Mouse (Mus musculus) stomach, embryonic 16.5 days (tissue): Measurements from ENCODE around the gene Rasa1. TPM values are rescaled to one million over a fixed set of nuclear protein-coding genes. Genes with fewer than 3 reads are reported as not detected.
A peak's percentile ranks its signal among the peaks of the same experiment; 100 is the strongest.

ENCODE experiments used
- ATAC-seq: fragments of 200-750 bp; cut with Nextera tagmentation; 2 replicates; pipeline ENCODE4 v1.8.0; 2017; ENCODE audit warnings: moderate number of reproducible peaks, moderate TSS enrichment; ENCODE audit not compliant: insufficient read depth, low FRiP score
- H3K27ac ChIP-seq: fragments of 300-500 bp; sonication (generic); 2 replicates; pipeline ENCODE4 v1.5.1; 2014; ENCODE audit warnings: low read length
- H3K27me3 ChIP-seq: fragments of 300-500 bp; sonication (generic); 2 replicates; pipeline ENCODE4 v1.6.1; 2014; ENCODE audit warnings: low read length, control low read depth, mixed read lengths; ENCODE audit not compliant: control insufficient read depth, insufficient read depth
- H3K36me3 ChIP-seq: fragments of 300-500 bp; sonication (generic); 2 replicates; pipeline ENCODE4 v1.6.1; 2014; ENCODE audit warnings: low read length; ENCODE audit not compliant: control insufficient read depth, insufficient read depth
- H3K4me1 ChIP-seq: fragments of 300-500 bp; sonication (generic); 2 replicates; pipeline ENCODE4 v1.6.1; 2014; ENCODE audit warnings: low read length, control low read depth, mixed read lengths; ENCODE audit not compliant: control insufficient read depth, insufficient read depth
- H3K4me2 ChIP-seq: fragments of 300-500 bp; sonication (generic); 2 replicates; pipeline ENCODE4 v1.6.1; 2014; ENCODE audit warnings: low read depth, low read length, mixed read lengths
- H3K4me3 ChIP-seq: fragments of 300-500 bp; sonication (generic); replicated peaks from 2 replicates; pipeline ENCODE4 v1.5.1; 2014; ENCODE audit warnings: mild to moderate bottlenecking, low read length
- H3K9ac ChIP-seq: fragments of 300-500 bp; sonication (generic); 2 replicates; pipeline ENCODE4 v1.6.1; 2014; ENCODE audit warnings: low read length
- H3K9me3 ChIP-seq: fragments of 300-500 bp; sonication (generic); replicated peaks from 2 replicates; pipeline ENCODE4 v1.6.1; 2016; ENCODE audit warnings: low read length, control low read depth; ENCODE audit not compliant: control insufficient read depth
- WGBS: fragments of 180-500 bp; shearing (Covaris S2); extraction: QIAGEN DNeasy Blood & Tissue Kit; methylation state at CpG from one replicate; pipeline ENCODE4 v1.1.7; 2014; 5-methylcytosine and 5-hydroxymethylcytosine counted together
- polyA plus RNA-seq: library from polyadenylated mRNA; unstranded; fragments of >200 nt; fragmentation: Nextera tagmentation; extraction: Ambion mirVana; gene quantifications from 2 replicates; pipeline ENCODE4 v1.2.1, GENCODE M21; 2015

The Rasa1 gene
- polyA plus RNA-seq, 1 experiment from 2014 or later: 30.3 TPM

DNA sequence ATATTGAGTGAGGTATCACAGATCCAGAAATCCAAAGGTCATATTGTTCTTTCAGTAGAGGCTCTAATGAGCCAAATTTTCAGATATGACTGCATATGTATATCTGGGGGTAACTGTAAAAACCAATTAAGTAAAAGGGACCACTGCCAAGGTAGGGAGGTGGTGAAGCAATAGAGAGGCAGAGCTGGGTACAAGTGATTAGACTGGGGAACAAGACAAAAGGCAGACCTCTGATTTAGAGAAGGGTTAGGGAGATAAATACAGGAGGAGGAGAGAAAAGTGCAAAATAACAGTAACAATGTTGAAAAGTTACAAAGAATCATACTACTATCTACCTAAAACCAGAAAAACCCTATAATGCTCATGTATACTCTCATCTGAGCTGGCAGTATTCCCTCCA, 10.0 kb downstream of the Rasa1 start:
- Histone ChIP-seq H3K27ac (no peak overlapping the region), H3K4me1 (no peaks in the 10 kb centered on the region), H3K4me3 (no peak overlapping the region), H3K27me3 (no peaks in the 10 kb centered on the region), H3K9ac (no peak overlapping the region), H3K36me3 (no peaks in the 10 kb centered on the region), H3K9me3 (no peaks in the 10 kb centered on the region), H3K4me2 (no peak overlapping the region)
- ATAC-seq: no peak

DNA sequence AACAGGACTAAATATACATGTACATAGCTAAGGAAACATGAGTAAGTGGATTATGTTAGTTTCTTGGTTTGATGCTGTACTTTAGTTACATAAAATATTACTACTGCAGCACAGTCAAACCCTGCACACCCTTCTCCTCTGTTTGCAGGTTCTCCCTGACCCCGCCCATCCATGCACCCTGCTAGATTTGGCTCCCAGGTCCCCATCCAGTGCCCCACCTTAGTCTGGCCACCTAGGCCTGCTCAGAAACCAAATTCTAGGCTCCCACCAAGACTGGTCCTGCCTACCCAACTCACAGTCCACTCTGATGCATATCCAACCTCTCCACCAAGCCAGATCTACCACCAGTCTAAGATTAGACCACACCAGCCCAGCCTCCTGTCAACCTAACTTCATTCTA, 14.4 kb downstream of the Rasa1 start:
- Histone ChIP-seq H3K27me3 (no peaks in the 10 kb centered on the region), H3K4me3 (no peak overlapping the region), H3K27ac (no peak overlapping the region), H3K36me3 (no peaks in the 10 kb centered on the region), H3K4me2 (no peak overlapping the region), H3K9ac (no peak overlapping the region), H3K9me3 (no peaks in the 10 kb centered on the region), H3K4me1 (no peaks in the 10 kb centered on the region)
- ATAC-seq: no peak
- 96% methylated on average over 1 of the region's 1 CpGs for WGBS

DNA sequence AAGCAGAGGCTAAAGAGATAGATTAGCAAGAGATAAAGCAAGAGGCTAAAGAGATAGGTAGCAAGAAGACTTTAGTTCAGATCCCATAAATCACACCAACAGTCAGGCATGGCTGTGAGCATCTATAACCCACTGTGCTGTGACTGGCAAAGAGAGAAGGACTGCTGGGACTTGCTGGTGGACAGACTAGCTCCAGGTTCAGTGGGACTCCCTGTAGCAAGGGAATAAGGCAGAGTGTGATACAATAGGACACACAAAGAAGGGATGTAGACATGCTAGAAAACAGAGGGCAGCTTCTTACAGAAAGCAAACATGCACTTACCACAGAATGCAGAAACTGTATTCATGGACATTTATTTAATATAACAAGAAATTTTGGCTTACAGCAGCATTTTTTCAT, 15.1 kb downstream of the Rasa1 start:
- no peak for ATAC-seq
- no peaks in the 10 kb centered on the region for H3K4me1 ChIP-seq
- no peak overlapping the region for H3K4me2 ChIP-seq
- H3K4me3 ChIP-seq: no peak overlapping the region
- H3K9ac ChIP-seq: no peak overlapping the region
- no peaks in the 10 kb centered on the region for H3K9me3 ChIP-seq
- H3K27ac ChIP-seq: no peak overlapping the region
- no peaks in the 10 kb centered on the region for H3K27me3 ChIP-seq
- no peaks in the 10 kb centered on the region for H3K36me3 ChIP-seq

DNA sequence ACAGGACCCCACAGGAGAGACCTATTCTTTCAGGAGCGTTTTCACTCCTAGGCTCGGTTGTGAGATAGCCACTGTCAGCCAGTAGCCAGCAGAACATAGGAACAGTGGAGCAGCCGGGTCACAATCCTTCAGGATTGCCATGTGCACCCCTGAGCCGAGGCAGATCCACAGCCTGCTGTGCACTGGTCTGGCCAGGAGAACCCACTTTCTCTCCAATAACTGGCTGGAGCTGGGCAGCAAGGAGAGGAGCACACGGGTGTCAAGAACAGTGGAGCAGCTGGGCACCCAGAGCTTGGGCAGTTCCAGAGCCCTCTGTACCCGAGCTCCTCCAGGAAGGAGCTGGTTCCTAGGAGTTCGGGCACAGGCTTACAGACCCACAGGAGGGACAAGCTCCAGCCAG, 50.2 kb downstream of the Rasa1 start:
- no peak for ATAC-seq
- Histone ChIP-seq H3K9ac (no peak overlapping the region), H3K4me3 (no peak overlapping the region), H3K36me3 (no peaks in the 10 kb centered on the region), H3K27ac (no peak overlapping the region), H3K9me3 (no peaks in the 10 kb centered on the region), H3K4me2 (no peak overlapping the region), H3K4me1 (no peaks in the 10 kb centered on the region), H3K27me3 (no peaks in the 10 kb centered on the region)
- WGBS: 85% methylated on average over 7 of the region's 7 CpGs

DNA sequence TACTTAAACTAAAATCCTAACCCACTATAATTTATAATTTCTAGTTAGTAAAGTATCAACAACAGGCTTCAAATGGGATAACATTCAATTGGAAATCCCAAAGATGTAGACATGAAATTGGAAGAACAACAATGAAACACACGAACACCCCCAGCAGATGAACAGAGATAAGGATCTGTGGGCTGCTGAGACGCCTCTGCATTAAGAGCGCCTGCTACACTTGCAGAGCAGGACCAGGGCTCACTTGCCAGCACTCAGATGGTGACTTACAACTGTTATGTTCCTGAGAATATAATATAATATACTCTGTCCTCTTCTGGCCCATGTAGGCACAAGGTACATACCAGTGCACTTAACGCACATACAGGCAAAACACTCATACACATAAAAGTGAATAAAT, 70.3 kb downstream of the Rasa1 start:
- no peak overlapping the region for H3K4me3 ChIP-seq
- no peak overlapping the region for H3K27ac ChIP-seq
- no peak for ATAC-seq
- H3K4me2 ChIP-seq: no peak overlapping the region
- no peaks in the 10 kb centered on the region for H3K9me3 ChIP-seq
- H3K36me3 ChIP-seq: 0 out of 2 replicates have a peak, but pooled peaks cover 4% of the 10 kb centered on the region
- no peaks in the 10 kb centered on the region for H3K27me3 ChIP-seq
- H3K9ac ChIP-seq: no peak overlapping the region
- H3K4me1 ChIP-seq: no peaks in the 10 kb centered on the region
- WGBS: 85% methylated on average over 4 of the region's 4 CpGs

DNA sequence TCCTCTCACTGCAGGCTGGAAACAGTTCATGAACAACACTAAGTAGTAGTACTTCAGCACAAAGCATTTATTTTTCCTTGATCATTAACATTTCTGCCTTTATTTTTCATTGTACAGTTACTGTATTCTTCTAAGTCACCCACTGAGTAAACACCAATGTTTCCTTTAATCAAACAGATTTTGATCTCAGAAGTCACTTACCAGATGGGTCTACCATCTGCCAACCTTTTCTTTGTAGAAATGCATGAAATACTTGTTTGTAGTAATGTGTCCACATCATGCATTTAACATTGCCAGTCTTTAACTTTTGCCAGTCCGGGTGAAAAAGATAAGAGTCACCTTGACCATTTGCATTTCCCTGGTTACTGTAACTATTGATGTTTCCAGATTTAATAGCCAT, 78.6 kb downstream of the Rasa1 start:
- no peak overlapping the region for H3K4me3 ChIP-seq
- no peaks in the 10 kb centered on the region for H3K27me3 ChIP-seq
- H3K9me3 ChIP-seq: no peaks in the 10 kb centered on the region
- H3K4me2 ChIP-seq: no peak overlapping the region
- H3K9ac ChIP-seq: no peak overlapping the region
- WGBS: 70% methylated on average over 1 of the region's 1 CpGs
- peaks cover 9% of the 10 kb centered on the region; the same call in 1 of the 2 replicates for H3K36me3 ChIP-seq
- H3K27ac ChIP-seq: no peak overlapping the region
- H3K4me1 ChIP-seq: no peaks in the 10 kb centered on the region
- no peak for ATAC-seq

DNA sequence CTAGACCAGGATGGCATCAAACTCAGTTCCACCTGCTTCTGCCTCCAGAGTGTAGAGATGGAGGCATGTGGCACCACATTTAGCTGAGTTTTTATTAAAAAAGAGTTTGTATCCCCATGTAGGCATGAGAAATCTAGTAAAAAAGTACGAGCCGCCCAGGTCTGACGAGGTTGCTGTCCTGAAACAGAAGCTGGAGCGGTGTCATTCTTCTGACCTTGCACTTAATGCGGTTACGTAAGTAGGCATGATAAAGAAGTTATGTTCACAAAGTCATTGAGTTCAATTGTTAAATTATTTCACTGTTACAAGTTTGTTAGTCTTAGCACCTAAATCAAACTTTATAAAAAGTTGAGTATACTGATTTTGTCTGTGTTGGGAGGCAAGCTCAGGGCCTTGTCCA, 80.3 kb downstream of the Rasa1 start:
- no peaks in the 10 kb centered on the region for H3K27me3 ChIP-seq
- ATAC-seq: no peak
- H3K4me1 ChIP-seq: no peaks in the 10 kb centered on the region
- H3K9me3 ChIP-seq: no peaks in the 10 kb centered on the region
- H3K27ac ChIP-seq: no peak overlapping the region
- no peak overlapping the region for H3K9ac ChIP-seq
- H3K4me2 ChIP-seq: no peak overlapping the region
- H3K36me3 ChIP-seq: peaks cover 8% of the 10 kb centered on the region; the same call in 1 of the 2 replicates
- no peak overlapping the region for H3K4me3 ChIP-seq
- WGBS: 93% methylated on average over 6 of the region's 6 CpGs

DNA sequence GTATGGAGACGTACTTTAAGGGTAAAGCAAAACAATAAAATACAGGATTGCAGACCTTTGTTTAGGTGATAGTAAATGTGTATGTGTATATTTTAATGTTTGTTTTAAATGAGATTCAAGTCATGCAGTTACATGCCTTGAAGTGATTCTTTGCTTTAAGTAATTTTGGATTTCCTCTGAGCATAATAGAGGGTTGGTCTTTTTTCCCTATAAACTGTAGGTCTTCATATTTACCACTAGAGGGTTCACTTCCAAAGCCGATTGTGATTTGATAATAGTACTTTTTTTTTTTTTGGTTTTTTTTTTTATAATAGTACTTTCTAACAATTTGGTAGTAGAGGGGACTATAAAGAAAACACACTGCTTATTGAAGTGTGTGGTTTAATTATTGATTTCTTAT, 81.4 kb downstream of the Rasa1 start:
- Histone ChIP-seq H3K4me2 (no peak overlapping the region), H3K27me3 (no peaks in the 10 kb centered on the region), H3K27ac (no peak overlapping the region), H3K9me3 (no peaks in the 10 kb centered on the region), H3K4me1 (no peaks in the 10 kb centered on the region), H3K9ac (no peak overlapping the region), H3K4me3 (no peak overlapping the region), H3K36me3 (peaks cover 6% of the 10 kb centered on the region; the same call in 1 of the 2 replicates)
- no peak for ATAC-seq
- WGBS: 70% methylated on average over 2 of the region's 2 CpGs

DNA sequence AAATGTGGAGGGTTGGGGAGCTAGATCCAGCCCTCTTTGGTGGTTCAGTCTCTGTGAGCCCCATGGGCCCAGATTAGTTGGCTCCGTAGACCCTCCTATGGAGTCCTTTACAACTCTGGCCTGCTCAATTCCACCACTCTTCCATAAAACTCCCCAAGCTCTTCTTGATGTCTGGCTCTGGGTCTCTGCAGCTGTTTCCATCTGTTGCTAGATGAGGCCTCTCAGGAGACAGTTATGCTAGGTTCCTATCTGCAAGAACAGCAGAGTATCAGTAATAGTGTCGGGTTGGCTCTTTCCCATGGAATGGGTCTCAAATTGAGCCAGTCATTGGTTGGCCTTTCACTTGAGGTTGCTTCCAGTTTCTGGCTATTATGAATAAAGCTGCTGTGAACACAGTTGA, 97.7 kb downstream of the Rasa1 start:
- H3K4me3 ChIP-seq: no peak overlapping the region

DNA sequence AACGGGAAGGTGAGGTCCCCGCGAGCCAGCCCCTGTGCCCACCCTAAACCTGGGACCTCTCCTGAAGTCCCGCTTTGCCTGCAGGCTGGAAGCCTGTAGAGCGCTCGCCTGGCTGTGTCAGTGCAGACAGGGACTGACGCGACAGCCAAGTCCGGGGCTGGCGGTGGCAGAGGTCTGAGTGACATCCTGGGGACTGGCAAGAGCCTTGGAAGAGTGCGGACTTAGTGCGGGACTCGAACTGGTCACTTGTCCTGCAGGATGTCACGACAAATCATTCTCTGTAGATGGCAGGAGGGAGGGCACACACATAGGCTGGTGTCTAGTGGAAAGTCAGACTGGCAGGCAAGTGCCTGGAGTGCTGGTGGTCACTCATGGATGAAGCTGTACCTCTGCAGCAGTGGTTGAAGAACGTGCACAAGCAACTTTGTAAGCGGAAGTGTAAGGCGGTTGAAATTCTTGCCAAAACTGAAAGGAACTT, 99.2 kb downstream of the Rasa1 start:
- ATAC-seq: peak; percentile 65
- H3K27ac ChIP-seq: peak overlapping the region; percentile 68

More for the DNA sequence above, 97.7 kb downstream of the Rasa1 start:
- 93% methylated on average over 2 of the region's 2 CpGs for WGBS
- H3K27me3 ChIP-seq: no peaks in the 10 kb centered on the region
- no peaks in the 10 kb centered on the region for H3K4me1 ChIP-seq
- H3K4me2 ChIP-seq: no peak overlapping the region
- H3K9ac ChIP-seq: no peak overlapping the region
- ATAC-seq: no peak
- H3K27ac ChIP-seq: no peak overlapping the region
- peaks cover 12% of the 10 kb centered on the region for H3K36me3 ChIP-seq
- no peaks in the 10 kb centered on the region for H3K9me3 ChIP-seq

More for the DNA sequence above, 99.2 kb downstream of the Rasa1 start:
- WGBS: 2% methylated on average over 17 of the region's 17 CpGs
- Histone ChIP-seq H3K36me3 (peaks cover 12% of the 10 kb centered on the region), H3K4me3 (peak overlapping the region; percentile 80), H3K9me3 (no peaks in the 10 kb centered on the region), H3K4me1 (no peaks in the 10 kb centered on the region), H3K27me3 (no peaks in the 10 kb centered on the region), H3K4me2 (peak overlapping the region; percentile 82), H3K9ac (peak overlapping the region; percentile 86)
